Mouse (Mus musculus) forelimb bud, embryonic 11.5 days (tissue): ENCODE results near the gene Gm20708.
A peak's percentile ranks its signal among the peaks of the same experiment; 100 is the strongest.
"Not testable (repeated sequence)": the region's sequence is repeated elsewhere in the genome, so short reads cannot be mapped to it uniquely, and the experiment has no call there.

ENCODE experiments used
- DNase-seq: peaks from one replicate; pipeline ENCODE4 v3.0.0-alpha.2; 2012; ENCODE audit warnings: low read depth, low spot score

The Gm20708 gene

DNA sequence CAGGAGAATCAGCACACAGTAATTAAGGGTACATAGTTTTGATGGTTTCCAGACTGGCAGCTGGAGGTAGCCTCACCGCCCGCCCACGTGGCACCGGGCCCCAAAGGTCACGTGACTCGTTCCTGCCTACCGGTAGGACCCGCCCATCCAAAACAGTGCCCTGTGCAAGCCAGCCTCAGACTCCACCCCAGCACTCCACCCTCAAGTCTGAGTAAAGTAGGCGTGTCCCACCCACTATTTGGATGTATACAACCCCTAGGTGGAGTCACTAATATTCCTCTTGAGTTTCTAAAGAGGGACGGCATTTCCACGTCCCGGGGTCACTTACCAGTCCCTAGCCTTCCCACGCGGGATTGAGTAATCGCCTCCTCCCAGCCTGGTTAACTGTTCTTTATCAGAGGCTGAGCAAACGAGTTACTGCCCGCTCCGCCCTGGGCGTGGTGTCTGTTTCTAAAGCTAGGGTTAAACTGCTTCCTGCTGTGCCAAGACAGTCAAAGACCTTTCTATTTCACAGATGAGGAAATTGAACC lies 28.8 kb upstream of the Gm20708 start:
- DNase-seq, result peak; percentile 88

GRCm38 (mm10) chr11:117781199-117781821 lies 28.2 kb upstream of the Gm20708 start:
- DNase-seq, result no peak

GRCm38 (mm10) chr11:117781993-117782704 lies 27.3 kb upstream of the Gm20708 start, which contains the start of the genes Tmc8 and Tmc6:
Tmc8 (plus strand) TSS chr11:117782076.
Tmc6 (minus strand) TSS chr11:117782198.
- no peak for DNase-seq

DNA sequence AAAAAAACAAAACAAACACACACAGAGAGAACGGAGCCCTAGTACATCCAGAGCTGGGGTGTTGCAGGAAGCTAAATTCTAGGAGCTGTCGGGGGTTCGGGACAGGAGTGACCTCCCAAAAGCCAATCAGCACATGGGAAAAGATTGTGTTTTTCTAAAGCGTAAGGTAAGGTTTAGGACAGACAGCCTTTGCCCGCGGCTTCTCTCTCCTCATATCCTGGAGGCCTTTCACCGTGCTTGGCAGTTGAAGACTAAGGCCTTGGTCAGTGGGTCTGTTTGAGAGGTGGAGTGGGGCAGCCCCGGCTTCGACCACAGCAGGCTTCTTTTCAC lies 26.8 kb upstream of the Gm20708 start:
- no peak for DNase-seq

DNA sequence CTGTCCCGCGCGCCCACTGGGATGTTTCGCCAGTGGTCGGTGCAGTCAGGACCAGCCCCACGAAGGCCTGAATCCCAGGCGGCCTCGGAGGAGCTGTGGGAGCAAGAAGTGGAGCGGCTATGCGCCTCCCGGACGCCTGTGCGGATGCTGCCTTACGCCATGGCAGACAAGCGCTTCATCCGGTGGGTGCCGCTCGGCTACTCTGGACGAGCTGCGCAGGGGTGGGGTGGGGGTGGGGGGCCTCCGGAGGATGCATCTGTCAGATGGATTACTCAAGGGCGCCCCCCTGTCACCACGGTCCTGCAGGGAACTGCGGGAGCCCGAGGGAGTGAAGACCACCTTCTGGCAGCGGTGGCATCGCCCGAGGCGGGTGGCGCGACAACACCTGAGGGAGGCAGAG lies 26.4 kb upstream of the Gm20708 start:
- peak; percentile 50 for DNase-seq

GRCm38 (mm10) chr11:117783683-117784309 lies 25.7 kb upstream of the Gm20708 start:
- DNase-seq, result peak; percentile 19

- DNase-seq, result no peak
Observed at GRCm38 (mm10) chr11:117786294-117786693, 23.2 kb upstream of the Gm20708 start.

DNA sequence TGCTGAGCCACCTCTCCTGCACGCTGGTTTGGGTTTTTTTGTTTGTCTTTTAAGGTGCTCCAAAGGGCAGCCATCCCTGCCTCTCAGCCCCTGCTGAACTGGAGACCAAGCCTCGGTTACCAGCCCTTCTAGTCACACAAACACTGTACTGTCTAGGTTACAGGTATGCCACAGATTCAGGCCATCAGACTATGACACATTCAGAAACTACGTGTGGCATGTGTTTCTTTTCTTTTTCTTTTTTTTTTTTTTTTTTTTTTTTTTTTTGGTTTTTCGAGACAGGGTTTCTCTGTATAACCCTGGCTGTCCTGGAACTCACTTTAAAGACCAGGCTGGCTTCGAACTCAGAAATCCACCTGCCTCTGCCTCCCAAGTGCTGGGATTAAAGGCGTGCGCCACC lies 21.0 kb upstream of the Gm20708 start:
- DNase-seq, result not testable (repeated sequence)

GRCm38 (mm10) chr11:117790286-117790685 lies 19.2 kb upstream of the Gm20708 start:
- peak; percentile 61 for DNase-seq

DNA sequence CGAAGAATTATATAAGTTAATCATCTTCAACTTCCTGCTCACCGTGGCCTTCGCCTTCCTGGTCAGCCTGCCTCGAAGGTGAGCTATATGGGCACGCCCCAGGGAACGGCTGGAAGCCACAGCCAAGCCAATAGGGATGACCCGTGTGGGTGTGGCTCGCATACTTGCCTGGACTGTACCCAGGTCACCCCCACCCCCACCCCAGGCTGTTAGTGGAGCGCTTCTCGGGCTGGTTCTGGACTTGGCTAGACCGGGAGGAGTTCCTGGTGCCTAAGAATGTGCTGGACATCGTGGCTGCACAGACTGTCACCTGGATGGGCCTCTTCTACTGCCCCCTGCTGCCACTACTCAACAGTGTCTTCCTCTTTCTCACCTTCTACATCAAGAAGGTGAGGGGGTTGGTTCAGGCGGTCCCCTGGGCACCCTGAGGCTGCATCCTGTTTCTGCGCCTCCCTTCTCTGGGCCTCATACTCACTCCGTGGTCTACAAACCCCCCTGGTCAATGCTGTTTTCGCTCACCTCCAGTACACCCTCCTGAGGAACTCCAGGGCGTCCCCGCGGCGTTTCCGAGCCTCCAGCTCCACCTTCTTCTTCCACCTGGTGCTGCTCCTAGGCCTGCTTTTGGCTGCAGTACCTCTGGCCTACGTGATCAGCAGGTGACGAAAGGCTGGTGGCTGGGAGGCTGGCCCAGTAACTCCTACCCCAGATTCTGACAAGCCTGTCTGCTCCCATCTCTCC lies 18.6 kb upstream of the Gm20708 start:
- DNase-seq, result no peak

DNA sequence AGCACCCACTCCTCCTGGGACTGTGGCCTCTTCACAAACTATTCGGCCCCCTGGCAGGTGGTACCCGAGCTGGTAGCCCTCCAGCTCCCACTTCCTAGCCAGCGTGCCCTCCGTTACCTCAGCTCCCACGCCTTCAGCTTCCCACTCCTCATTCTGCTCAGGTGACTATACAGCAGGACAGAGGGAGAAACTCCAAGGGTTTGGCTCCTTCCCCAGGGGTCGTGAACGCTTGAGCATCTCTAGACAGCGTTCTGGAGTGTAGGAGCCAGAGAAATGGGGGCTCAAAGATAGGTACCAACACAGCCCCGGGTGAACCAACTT lies 18.1 kb upstream of the Gm20708 start:
- DNase-seq, result no peak

- DNase-seq, result peak; percentile 70
Observed at GRCm38 (mm10) chr11:117792281-117792888, 17.1 kb upstream of the Gm20708 start.

GRCm38 (mm10) chr11:117794035-117794551 lies 15.4 kb upstream of the Gm20708 start:
- DNase-seq, result no peak

- DNase-seq, result no peak
Observed at GRCm38 (mm10) chr11:117796954-117797353, 12.5 kb upstream of the Gm20708 start.

DNA sequence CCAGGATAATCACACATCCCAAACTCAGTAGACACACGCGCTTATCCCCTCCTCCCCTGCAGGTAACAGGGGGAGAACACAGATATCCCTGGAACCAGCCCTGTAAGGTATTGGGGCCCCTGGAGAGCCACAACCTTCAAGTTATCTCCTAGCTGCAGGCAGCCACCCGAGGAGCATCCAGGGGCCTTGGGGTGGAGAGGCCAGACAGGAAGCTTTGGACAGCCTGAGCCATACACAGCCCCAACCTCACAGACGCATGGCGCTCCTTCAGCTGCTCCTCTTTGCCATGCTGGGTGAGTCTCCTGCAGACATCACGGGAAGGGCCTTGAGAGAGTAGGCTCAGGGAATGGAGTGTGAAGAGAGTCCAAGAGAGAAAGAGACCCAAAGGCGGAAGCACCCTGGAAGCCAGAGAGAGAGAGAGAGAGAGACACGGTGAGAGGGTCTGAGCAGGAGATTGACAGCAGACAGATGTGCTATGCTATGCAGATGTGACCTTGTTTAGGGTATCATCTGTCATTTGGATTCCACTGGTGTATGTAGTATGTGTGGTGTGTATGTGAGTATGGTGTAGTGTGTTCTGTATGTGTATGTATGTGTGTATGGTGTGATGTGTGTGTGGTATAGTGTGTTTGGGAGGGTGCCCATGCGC lies 11.8 kb upstream of the Gm20708 start, which contains the start of gene 6030468B19Rik:
Gene 6030468B19Rik (plus strand): TSS at position 150 of the 649 bp plus-strand sequence.
- DNase-seq, result no peak

GRCm38 (mm10) chr11:117798160-117798541 lies 11.3 kb upstream of the Gm20708 start:
- no peak for DNase-seq

DNA sequence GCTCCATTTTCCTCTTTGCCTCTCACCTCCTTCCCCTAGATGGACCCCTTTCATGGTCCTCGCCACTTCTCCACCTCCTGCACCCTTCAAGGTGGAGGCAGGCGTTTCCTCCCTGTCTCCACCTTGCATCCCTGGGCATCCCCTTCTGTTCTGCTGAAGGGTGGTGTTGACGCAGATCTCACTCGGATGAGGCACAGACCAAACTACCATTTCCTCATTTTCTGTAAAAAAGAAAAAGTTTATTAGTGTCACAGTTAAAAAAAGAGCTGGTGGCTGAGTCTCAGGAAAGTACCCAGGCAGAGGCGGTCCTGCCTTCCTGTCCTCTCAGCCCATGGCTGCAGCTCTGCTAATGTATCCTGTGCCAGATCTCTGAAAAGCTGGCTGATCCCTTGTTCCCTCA lies 10.3 kb upstream of the Gm20708 start:
- no peak for DNase-seq

GRCm38 (mm10) chr11:117800038-117800437 lies 9.4 kb upstream of the Gm20708 start:
- no peak for DNase-seq

GRCm38 (mm10) chr11:117801650-117802049 lies 7.8 kb upstream of the Gm20708 start:
- DNase-seq, result no peak

GRCm38 (mm10) chr11:117803166-117803688 lies 6.2 kb upstream of the Gm20708 start:
- DNase-seq, result no peak

DNA sequence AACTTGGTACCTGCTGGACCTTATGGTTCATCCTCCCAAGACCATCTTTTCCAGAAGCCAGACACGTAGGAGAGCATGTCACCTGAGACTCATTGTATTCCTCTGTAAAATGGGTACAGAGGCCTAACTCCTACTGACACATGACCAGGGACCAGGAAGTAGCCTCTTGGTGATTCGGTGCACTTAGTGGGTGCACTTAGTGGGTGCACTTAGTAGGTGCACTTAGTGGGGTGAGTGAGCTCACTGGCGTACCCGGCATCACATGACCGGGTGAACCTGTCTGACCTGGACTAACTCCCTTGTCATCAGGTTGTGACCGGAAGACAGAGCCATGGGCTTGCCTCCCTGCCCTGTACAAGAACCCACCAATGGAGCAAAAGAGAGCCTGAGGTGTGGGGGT lies 2.7 kb upstream of the Gm20708 start:
- DNase-seq, result no peak
